Mouse (Mus musculus): ENCODE measurements around the gene Aox1.

The Aox1 gene

GRCm38 (mm10) chr1:58080446-58080845 is 50.7 kb downstream of the Aox1 start:
- no peak for TF ChIP-seq GATA4 (IDR thresholded peaks at IDR 0.05; ENCODE audit: insufficient replicate concordance, low read length)

GRCm38 (mm10) chr1:58081356-58081755 is 51.6 kb downstream of the Aox1 start:
- TF ChIP-seq GATA4 (IDR thresholded peaks at IDR 0.05; ENCODE audit: insufficient replicate concordance, low read length), result no peak

- TF ChIP-seq GATA4 (IDR thresholded peaks at IDR 0.05; ENCODE audit: insufficient replicate concordance, low read length), result no peak
Measured at GRCm38 (mm10) chr1:58089316-58089715, 59.6 kb downstream of the Aox1 start.

- no peak for TF ChIP-seq GATA4 (IDR thresholded peaks at IDR 0.05; ENCODE audit: insufficient replicate concordance, low read length)
Measured at GRCm38 (mm10) chr1:58090191-58090590, 60.5 kb downstream of the Aox1 start.

GRCm38 (mm10) chr1:58091213-58091612 is 61.5 kb downstream of the Aox1 start:
- TF ChIP-seq GATA4 (IDR thresholded peaks at IDR 0.05; ENCODE audit: insufficient replicate concordance, low read length), result no peak

- no peak for TF ChIP-seq GATA4 (IDR thresholded peaks at IDR 0.05; ENCODE audit: insufficient replicate concordance, low read length)
Measured at GRCm38 (mm10) chr1:58091992-58092560, 62.3 kb downstream of the Aox1 start.

GRCm38 (mm10) chr1:58097338-58097737 is 67.6 kb downstream of the Aox1 start:
- peak; percentile 80; the same call in 1 of the 2 replicates for TF ChIP-seq GATA4 (IDR thresholded peaks at IDR 0.05; ENCODE audit: insufficient replicate concordance, low read length)

- TF ChIP-seq GATA4 (IDR thresholded peaks at IDR 0.05; ENCODE audit: insufficient replicate concordance, low read length), result no peak
Measured at GRCm38 (mm10) chr1:58099119-58099518, 69.4 kb downstream of the Aox1 start.

- peak; percentile 90 for TF ChIP-seq GATA4 (IDR thresholded peaks at IDR 0.05; ENCODE audit: insufficient replicate concordance, low read length)
Measured at GRCm38 (mm10) chr1:58101531-58102146, 71.9 kb downstream of the Aox1 start.

- TF ChIP-seq GATA4 (IDR thresholded peaks at IDR 0.05; ENCODE audit: insufficient replicate concordance, low read length), result no peak
Measured at GRCm38 (mm10) chr1:58102494-58102893, 72.8 kb downstream of the Aox1 start.

- TF ChIP-seq GATA4 (IDR thresholded peaks at IDR 0.05; ENCODE audit: insufficient replicate concordance, low read length), result no peak
Measured at GRCm38 (mm10) chr1:58105685-58106084, 76.0 kb downstream of the Aox1 start.

- no peak for TF ChIP-seq GATA4 (IDR thresholded peaks at IDR 0.05; ENCODE audit: insufficient replicate concordance, low read length)
Measured at GRCm38 (mm10) chr1:58107066-58107465, 77.3 kb downstream of the Aox1 start.

GRCm38 (mm10) chr1:58110241-58110640 is 80.5 kb downstream of the Aox1 start:
- TF ChIP-seq GATA4 (IDR thresholded peaks at IDR 0.05; ENCODE audit: insufficient replicate concordance, low read length), result no peak

- no peak for TF ChIP-seq GATA4 (IDR thresholded peaks at IDR 0.05; ENCODE audit: insufficient replicate concordance, low read length)
Measured at GRCm38 (mm10) chr1:58111315-58111714, 81.6 kb downstream of the Aox1 start.

GRCm38 (mm10) chr1:58112880-58113279 is 83.1 kb downstream of the Aox1 start, which contains the start of gene Aox3:
TSS of gene Aox3 (plus strand) at chr1:58113130.
- TF ChIP-seq GATA4 (IDR thresholded peaks at IDR 0.05; ENCODE audit: insufficient replicate concordance, low read length), result no peak; the same call in 1 of the 2 replicates

GRCm38 (mm10) chr1:58113441-58113840 is 83.7 kb downstream of the Aox1 start:
- TF ChIP-seq GATA4 (IDR thresholded peaks at IDR 0.05; ENCODE audit: insufficient replicate concordance, low read length), result no peak

All from liver, adult (tissue).